Mouse (Mus musculus) CH12.LX (cell line): ENCODE measurements around the gene Eral1. TPM values are rescaled to one million over a fixed set of nuclear protein-coding genes. Genes with fewer than 3 reads are reported as not detected.

Experiments used
- DNase-seq: peaks from one replicate; pipeline ENCODE4 v3.0.0-alpha.2; 2013; ENCODE audit errors: extremely low read depth
- H3K27ac ChIP-seq: 2 replicates; pipeline ENCODE4 v1.5.1; 2012; ENCODE audit warnings: low read depth, mild to moderate bottlenecking, control low read depth, moderate library complexity; ENCODE audit not compliant: insufficient read depth
- H3K27me3 ChIP-seq: replicated peaks from 2 replicates; pipeline ENCODE3; 2012; ENCODE audit warnings: inconsistent platforms
- H3K36me3 ChIP-seq, 2 experiments: replicated peaks in 1 of 2; 2 replicates each; pipeline versions ENCODE3 to v1.6.1; 2012; ENCODE audit warnings: inconsistent platforms in 1 of 2, low read length in 1 of 2, mild to moderate bottlenecking in 1 of 2, mixed read lengths in 1 of 2, moderate library complexity in 1 of 2; ENCODE audit not compliant: control insufficient read depth in 1 of 2, insufficient read depth in 1 of 2
- H3K4me1 ChIP-seq, 2 experiments: 2 replicates each; pipeline ENCODE4 v1.6.1; 2012; ENCODE audit warnings: inconsistent platforms in 1 of 2, moderate library complexity in 1 of 2; ENCODE audit not compliant: insufficient read depth in 2 of 2, control insufficient read depth in 1 of 2
- H3K4me2 ChIP-seq: 2 replicates; pipeline ENCODE4 v1.6.1; 2012; ENCODE audit warnings: low read depth, mild to moderate bottlenecking, control low read depth; ENCODE audit not compliant: poor library complexity, insufficient read depth, severe bottlenecking
- H3K4me3 ChIP-seq, 3 experiments: fragments of 150-350 bp in 1 of 3; sonication (generic) in 1 of 3; replicated peaks in 1 of 3; 2 replicates each; pipeline versions ENCODE3 to v1.5.1; 2011 to 2012; ENCODE audit warnings: low read depth in 2 of 3, low read length in 2 of 3, mild to moderate bottlenecking in 2 of 3, moderate library complexity in 2 of 3, control low read depth in 1 of 3, improper control_type of control experiment in 1 of 3, inconsistent platforms in 1 of 3, mixed read lengths in 1 of 3; ENCODE audit not compliant: poor library complexity in 1 of 3
- H3K79me2 ChIP-seq: replicated peaks from 2 replicates; pipeline ENCODE4 v1.6.1; 2012; ENCODE audit warnings: mild to moderate bottlenecking, moderate library complexity; ENCODE audit not compliant: control insufficient read depth, poor library complexity, insufficient read depth, severe bottlenecking; ENCODE audit errors: extremely low read depth
- H3K9ac ChIP-seq: 2 replicates; pipeline ENCODE4 v1.6.1; 2012; ENCODE audit warnings: low read depth, mild to moderate bottlenecking, control low read depth, moderate library complexity; ENCODE audit not compliant: insufficient read depth
- H3K9me3 ChIP-seq: replicated peaks from 2 replicates; pipeline ENCODE3; 2012; ENCODE audit warnings: low read length, inconsistent platforms, mixed read lengths
- CHD1 ChIP-seq: IDR thresholded peaks from 2 replicates; pipeline ENCODE4 v1.6.1; 2012; ENCODE audit warnings: low read depth, low read length, improper control_type of control experiment, inconsistent platforms
- CHD2 ChIP-seq: IDR thresholded peaks from 2 replicates; pipeline ENCODE4 v1.6.1; 2011; ENCODE audit warnings: low read length, improper control_type of control experiment
- CTCF ChIP-seq, 2 experiments: IDR thresholded peaks in 1 of 2; conservative IDR thresholded peaks in 1 of 2; 2 replicates each; pipeline ENCODE4 v1.5.1; 2011 to 2012; ENCODE audit warnings: low read depth in 2 of 2, low read length in 2 of 2, improper control_type of control experiment in 1 of 2, inconsistent platforms in 1 of 2, mild to moderate bottlenecking in 1 of 2, moderate library complexity in 1 of 2
- ETS1 ChIP-seq: conservative IDR thresholded peaks from 2 replicates; pipeline ENCODE4 v1.6.1; 2012; ENCODE audit warnings: low read depth, mild to moderate bottlenecking, inconsistent platforms, low read length, improper control_type of control experiment, moderate library complexity
- GABPA ChIP-seq: IDR thresholded peaks from 2 replicates; pipeline ENCODE4 v1.6.1; 2012; ENCODE audit warnings: low read depth, low read length, improper control_type of control experiment, inconsistent platforms; ENCODE audit not compliant: insufficient replicate concordance
- HCFC1 ChIP-seq: IDR thresholded peaks from 2 replicates; pipeline ENCODE4 v1.6.1; 2012; ENCODE audit warnings: low read depth, mild to moderate bottlenecking, inconsistent platforms, low read length, improper control_type of control experiment
- JUN ChIP-seq: IDR thresholded peaks from 2 replicates; pipeline ENCODE4 v1.6.1; 2011; ENCODE audit warnings: low read depth, mild to moderate bottlenecking, low read length, improper control_type of control experiment, moderate library complexity; ENCODE audit not compliant: insufficient read depth
- JUND ChIP-seq: conservative IDR thresholded peaks from 2 replicates; pipeline ENCODE4 v1.6.1; 2011; ENCODE audit warnings: low read depth, low read length, improper control_type of control experiment
- MAFK ChIP-seq: IDR thresholded peaks from 2 replicates; pipeline ENCODE4 v1.6.1; 2011; ENCODE audit warnings: low read length, improper control_type of control experiment; ENCODE audit not compliant: insufficient replicate concordance
- MAX ChIP-seq: IDR thresholded peaks from 2 replicates; pipeline ENCODE4 v1.6.1; 2011; ENCODE audit warnings: low read length, improper control_type of control experiment
- MAZ ChIP-seq: IDR thresholded peaks from 2 replicates; pipeline ENCODE4 v1.6.1; 2012; ENCODE audit warnings: low read depth, mild to moderate bottlenecking, inconsistent platforms, low read length, improper control_type of control experiment, moderate library complexity
- MEF2A ChIP-seq: IDR thresholded peaks from 2 replicates; pipeline ENCODE4 v1.6.1; 2014; ENCODE audit warnings: low read depth, mild to moderate bottlenecking, inconsistent platforms, low read length, improper control_type of control experiment, borderline replicate concordance
- MYC ChIP-seq: IDR thresholded peaks from 2 replicates; pipeline ENCODE4 v1.6.1; 2011; ENCODE audit warnings: low read depth, mild to moderate bottlenecking, improper control_type of control experiment, low read length
- NELFE ChIP-seq: IDR thresholded peaks from 2 replicates; pipeline ENCODE4 v1.6.1; 2011; ENCODE audit warnings: low read depth, low read length, improper control_type of control experiment
- RAD21 ChIP-seq: IDR thresholded peaks from 2 replicates; pipeline ENCODE4 v1.6.1; 2011; ENCODE audit warnings: low read depth, mild to moderate bottlenecking, low read length, improper control_type of control experiment, moderate library complexity
- RCOR1 ChIP-seq: conservative IDR thresholded peaks from 2 replicates; pipeline ENCODE4 v1.6.1; 2012; ENCODE audit warnings: low read depth, mild to moderate bottlenecking, inconsistent platforms, low read length, improper control_type of control experiment
- SIN3A ChIP-seq: IDR thresholded peaks from 2 replicates; pipeline ENCODE4 v1.6.1; 2012; ENCODE audit warnings: low read length, improper control_type of control experiment, inconsistent platforms
- SMC3 ChIP-seq: IDR thresholded peaks from 2 replicates; pipeline ENCODE4 v1.6.1; 2011; ENCODE audit warnings: low read depth, low read length, improper control_type of control experiment
- TCF12 ChIP-seq: IDR thresholded peaks from 2 replicates; pipeline ENCODE4 v1.6.1; 2014; ENCODE audit warnings: low read depth, mild to moderate bottlenecking, inconsistent platforms, low read length, improper control_type of control experiment
- UBTF ChIP-seq: IDR thresholded peaks from 2 replicates; pipeline ENCODE4 v1.6.1; 2012; ENCODE audit warnings: low read depth, mild to moderate bottlenecking, inconsistent platforms, low read length, improper control_type of control experiment, moderate library complexity
- USF1 ChIP-seq: IDR thresholded peaks from 2 replicates; pipeline ENCODE4 v1.6.1; 2014; ENCODE audit warnings: low read depth, mild to moderate bottlenecking, inconsistent platforms, low read length, improper control_type of control experiment
- ZKSCAN1 ChIP-seq: IDR thresholded peaks from 2 replicates; pipeline ENCODE4 v1.6.1; 2012; ENCODE audit warnings: low read depth, inconsistent platforms, low read length, improper control_type of control experiment, borderline replicate concordance
- ZNF384 ChIP-seq: IDR thresholded peaks from 2 replicates; pipeline ENCODE4 v1.6.1; 2012; ENCODE audit warnings: low read depth, low read length, improper control_type of control experiment, inconsistent platforms
- dilution Hi-C: fragments of 300-500 bp; cut with MboI; formaldehyde crosslinking; loops from 2 replicates; pipeline ENCODE4 v1.14.3; 2020; ENCODE audit warnings: low sequenced_read_pairs; ENCODE audit not compliant: extremely low pct_unique_long_range_greater_than_20kb, extremely low pct_ligation_motif_present
- in situ Hi-C: fragments of 300-500 bp; cut with MboI; formaldehyde crosslinking; loops from 3 replicates; pipeline ENCODE4 v1.14.3; 2019; ENCODE audit warnings: low sequenced_read_pairs, low pct_ligation_motif_present, low pct_unique_long_range_greater_than_20kb, mixed read lengths
- polyA plus RNA-seq: library from polyadenylated mRNA; unstranded; fragments of >175 nt; gene quantifications from 2 replicates; pipeline ENCODE4 v1.2.1, GENCODE M21; 2012; ENCODE audit warnings: low read depth; ENCODE audit not compliant: insufficient read length
- total RNA-seq, 2 experiments: library from RNA; depleted of rRNA; stranded (reverse); fragments of 300-350 nt in 1 of 2; fragments of >200 nt in 1 of 2; gene quantifications; 2 replicates each; pipeline ENCODE4 v1.2.3; 2012 to 2014

Eral1 gene
- total and polyA plus RNA-seq, 3 experiments = 39.1 to 43.2 (median 41.5) TPM

DNA sequence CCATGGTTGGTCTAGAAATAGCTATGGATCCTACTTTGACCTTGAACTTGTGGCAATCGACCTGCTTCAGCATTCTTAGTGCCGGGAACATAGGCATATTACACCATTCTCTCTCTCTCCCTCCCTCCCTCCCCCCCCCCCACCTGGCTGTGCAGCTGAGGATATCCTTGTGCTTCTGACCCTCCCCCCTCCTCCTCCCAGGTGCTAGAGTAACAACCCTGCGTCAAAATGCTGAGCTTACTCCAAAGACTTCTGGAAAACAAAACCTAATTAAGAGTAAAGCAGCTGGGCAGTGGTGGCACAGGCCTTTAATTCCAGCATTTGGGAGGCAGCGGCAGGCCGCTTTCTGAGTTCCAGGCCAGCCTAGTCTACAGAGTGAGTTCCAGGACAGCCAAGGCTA is 11.1 kb downstream of the Eral1 start:
- no peak for DNase-seq
- Histone ChIP-seq H3K27me3 (no peaks in the 10 kb centered on the region), H3K36me3 (peaks cover 23 to 44% of the 10 kb centered on the region in 2 experiments), H3K9me3 (no peaks in the 10 kb centered on the region), H3K4me2 (no peak overlapping the region), H3K4me1 (no peaks in the 10 kb centered on the region), H3K9ac (no peak overlapping the region), H3K27ac (no peak overlapping the region), H3K4me3 (no peak overlapping the region), H3K79me2 (no peaks in the 10 kb centered on the region)
- TF ChIP-seq ZKSCAN1 = no peak
- no peak for TF ChIP-seq ETS1
- TF ChIP-seq UBTF = no peak
- TF ChIP-seq JUN = no peak
- TF ChIP-seq USF1 = no peak
- TF ChIP-seq GABPA = no peak
- no peak for TF ChIP-seq HCFC1
- no peak for TF ChIP-seq ZNF384
- TF ChIP-seq MAZ = no peak
- no peak for TF ChIP-seq MYC
- no peak for TF ChIP-seq NELFE
- TF ChIP-seq RAD21 = no peak
- TF ChIP-seq TCF12 = no peak
- dilution Hi-C loops (no loop called here), in situ Hi-C loops (no loop called here)

DNA sequence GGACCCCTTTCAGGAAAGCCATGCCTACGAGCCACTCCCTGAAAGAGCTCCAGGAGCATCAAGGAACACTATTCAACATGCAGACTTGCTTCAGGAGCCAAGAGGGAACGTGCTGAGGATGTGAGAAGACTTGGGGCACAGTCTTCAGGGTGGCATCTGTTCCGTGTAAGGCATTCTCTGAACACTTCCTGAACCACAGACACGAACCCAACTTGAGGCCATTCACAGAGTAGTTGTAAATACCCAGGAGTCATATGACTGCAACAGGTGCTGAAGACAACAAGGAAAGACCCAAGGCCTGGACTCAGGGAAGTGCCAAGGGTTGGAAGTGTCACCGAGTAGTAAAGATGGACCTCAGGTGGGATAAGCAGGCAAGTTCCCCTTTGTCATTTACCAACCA is 12.6 kb downstream of the Eral1 start:
- H3K36me3 ChIP-seq = peaks cover 9 to 29% of the 10 kb centered on the region in 2 experiments
- no peak overlapping the region for H3K4me2 ChIP-seq
- H3K79me2 ChIP-seq = no peaks in the 10 kb centered on the region
- dilution Hi-C loops = no loop called here
- TF ChIP-seq MAFK (no peak), CHD1 (no peak), TCF12 (no peak), RCOR1 (no peak), SIN3A (no peak), RAD21 (no peak), ETS1 (no peak), MEF2A (no peak), GABPA (no peak), CTCF (conservative IDR thresholded peaks at IDR 0.05 in 1 of 2, IDR thresholded peaks at IDR 0.05 in 1 of 2; ENCODE audit: low read depth in 2 of 2, low read length in 2 of 2) (no peak), CHD2 (no peak), MAX (no peak), ZNF384 (no peak), JUND (no peak), ZKSCAN1 (no peak), SMC3 (no peak), NELFE (no peak)
- TF ChIP-seq, all 38 proteins: peak for 0
- in situ Hi-C loops = no loop called here
- no peak for DNase-seq
- no peak overlapping the region for H3K9ac ChIP-seq
- no peaks in the 10 kb centered on the region for H3K4me1 ChIP-seq
- H3K27me3 ChIP-seq = no peaks in the 10 kb centered on the region
- H3K9me3 ChIP-seq = no peaks in the 10 kb centered on the region
- H3K27ac ChIP-seq = no peak overlapping the region
- no peak overlapping the region for H3K4me3 ChIP-seq
